Mouse (Mus musculus): Measurements from ENCODE around the gene Gm6993.

The Gm6993 gene

DNA sequence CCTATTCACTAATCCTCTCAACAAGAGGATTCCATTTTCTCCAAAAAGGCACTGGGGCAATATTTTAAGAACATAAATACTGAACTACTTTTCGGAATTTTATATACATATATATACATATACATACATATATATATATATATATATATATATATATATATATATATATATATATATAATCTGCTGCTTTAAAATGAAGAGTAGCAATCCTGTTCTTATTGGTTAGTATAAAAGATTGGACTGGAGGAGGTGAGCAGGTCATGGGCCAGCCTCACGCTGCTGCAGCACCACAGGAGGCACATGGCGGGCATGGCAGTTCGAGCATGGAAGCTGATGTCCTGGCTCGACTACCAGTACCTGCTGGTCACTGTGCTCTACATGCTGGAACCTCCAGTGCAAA, at the start of gene Gm6993:
TSS of gene Gm6993 (plus strand) at position 301 of the 400 bp plus-strand sequence.
- no peak for DNase-seq (ENCODE audit: low spot score)

GRCm38 (mm10) chr12:31191329-31191954, 49.1 kb upstream of the Gm6993 start:
- DNase-seq (ENCODE audit: low spot score) = peak; percentile 58

DNA sequence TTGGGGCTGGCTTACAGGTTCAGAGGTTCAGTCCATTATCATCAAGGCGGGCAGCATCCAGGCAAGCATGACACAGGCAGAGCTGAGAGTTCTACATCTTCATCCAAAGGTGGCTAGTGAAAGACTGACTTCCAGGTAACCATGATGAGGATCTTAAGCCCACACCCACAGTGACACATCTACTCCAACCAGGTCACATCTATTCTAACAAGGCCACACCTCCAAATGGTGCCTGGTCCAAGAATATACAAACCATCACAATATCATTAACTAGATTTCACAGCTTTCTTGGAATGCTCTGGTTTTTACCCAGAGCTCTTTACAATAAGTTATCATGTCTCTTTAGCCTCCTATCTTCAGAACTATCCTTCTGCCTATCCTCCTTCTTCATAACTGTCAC, 38.1 kb upstream of the Gm6993 start:
- no peak for DNase-seq (ENCODE audit: low spot score)

DNA sequence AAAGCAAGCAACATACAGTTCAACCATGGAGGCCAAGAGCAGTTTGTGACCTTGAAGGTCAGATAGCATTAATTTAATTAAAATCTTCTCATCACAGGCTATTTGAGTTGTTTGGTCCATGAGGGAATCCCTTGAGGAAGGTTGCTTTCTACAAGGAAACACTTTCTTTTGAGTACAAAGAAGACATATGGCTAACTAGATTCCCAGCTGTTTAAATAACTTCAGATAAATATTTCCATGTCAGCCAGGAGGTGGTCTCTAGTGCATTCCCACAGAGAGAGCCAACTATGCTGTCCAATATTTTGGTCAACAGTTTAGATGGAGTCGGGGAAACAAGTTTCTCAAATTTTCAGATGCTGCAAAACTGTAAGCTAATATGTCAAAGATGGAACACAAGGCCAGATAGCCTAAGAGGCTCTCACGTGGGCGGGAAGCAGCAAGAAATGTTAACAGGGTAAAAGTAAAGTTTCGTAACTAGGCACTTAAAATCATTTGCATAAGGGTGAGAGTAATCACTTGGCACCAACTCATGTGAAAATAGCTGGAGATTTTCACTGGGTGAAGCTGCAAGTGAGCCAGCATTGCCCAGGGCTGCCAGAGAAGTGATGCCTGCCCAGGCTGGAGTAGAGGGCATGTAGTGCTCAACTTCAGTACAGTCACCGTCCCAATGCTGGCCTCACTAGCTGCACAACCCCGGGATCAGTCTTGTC, 36.7 kb upstream of the Gm6993 start:
- DNase-seq (ENCODE audit: low spot score) = no peak

- no peak for DNase-seq (ENCODE audit: low spot score)
Measured at GRCm38 (mm10) chr12:31204898-31205297, 35.7 kb upstream of the Gm6993 start.

- no peak for DNase-seq (ENCODE audit: low spot score)
Measured at GRCm38 (mm10) chr12:31205983-31206633, 34.5 kb upstream of the Gm6993 start.

- no peak for DNase-seq (ENCODE audit: low spot score)
Measured at GRCm38 (mm10) chr12:31208766-31209165, 31.8 kb upstream of the Gm6993 start.

- no peak for DNase-seq (ENCODE audit: low spot score)
Measured at GRCm38 (mm10) chr12:31209377-31209805, 31.2 kb upstream of the Gm6993 start.

- no peak for DNase-seq (ENCODE audit: low spot score)
Measured at GRCm38 (mm10) chr12:31213556-31213955, 27.0 kb upstream of the Gm6993 start.

- DNase-seq (ENCODE audit: low spot score) = no peak
Measured at GRCm38 (mm10) chr12:31215003-31215402, 25.6 kb upstream of the Gm6993 start.

DNA sequence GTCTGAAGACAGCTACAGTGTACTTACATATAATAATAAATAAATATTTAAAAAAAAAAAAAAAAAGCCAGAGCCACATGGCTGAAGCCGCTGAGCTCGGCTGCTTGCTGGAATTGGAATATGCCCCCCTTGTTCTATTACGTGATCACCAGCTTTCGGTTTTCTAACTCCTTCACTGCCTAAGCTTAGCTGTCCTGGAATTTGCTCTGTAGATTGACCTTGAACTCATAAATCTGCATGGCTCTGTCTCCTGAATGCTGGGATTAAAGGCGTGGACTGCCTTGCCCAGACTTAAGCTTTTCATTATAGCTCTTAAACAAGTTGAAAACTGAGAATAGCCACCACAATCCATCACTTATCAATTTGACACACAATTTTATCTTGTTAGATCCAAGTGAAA, 23.3 kb upstream of the Gm6993 start:
- DNase-seq (ENCODE audit: low spot score) = no peak

- no peak for DNase-seq (ENCODE audit: low spot score)
Measured at GRCm38 (mm10) chr12:31218774-31219173, 21.8 kb upstream of the Gm6993 start.

GRCm38 (mm10) chr12:31221522-31221921, 19.0 kb upstream of the Gm6993 start:
- no peak for DNase-seq (ENCODE audit: low spot score)

GRCm38 (mm10) chr12:31222282-31222681, 18.3 kb upstream of the Gm6993 start:
- DNase-seq (ENCODE audit: low spot score) = no peak

GRCm38 (mm10) chr12:31222741-31223140, 17.8 kb upstream of the Gm6993 start:
- peak; percentile 33 for DNase-seq (ENCODE audit: low spot score)

DNA sequence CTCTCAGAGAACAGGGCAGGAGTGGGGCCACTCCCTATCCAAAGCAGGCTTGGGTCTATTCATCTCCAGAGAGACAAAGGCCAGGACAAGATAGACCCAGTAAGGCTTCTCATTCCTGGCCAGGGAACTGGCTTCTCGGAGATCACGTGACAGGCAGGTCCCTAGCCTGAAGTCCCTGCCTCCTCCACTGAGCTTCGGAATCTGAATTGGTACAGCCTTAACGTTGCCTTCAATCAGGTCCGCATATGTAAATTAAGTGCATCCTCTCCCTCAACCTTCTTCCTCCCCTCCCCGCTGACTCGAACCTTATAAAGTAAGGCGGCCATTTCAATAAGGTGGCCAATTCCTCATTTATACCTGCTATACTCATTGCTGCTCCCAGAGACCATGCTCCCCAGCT, 15.1 kb upstream of the Gm6993 start:
- DNase-seq (ENCODE audit: low spot score) = peak; percentile 13

DNA sequence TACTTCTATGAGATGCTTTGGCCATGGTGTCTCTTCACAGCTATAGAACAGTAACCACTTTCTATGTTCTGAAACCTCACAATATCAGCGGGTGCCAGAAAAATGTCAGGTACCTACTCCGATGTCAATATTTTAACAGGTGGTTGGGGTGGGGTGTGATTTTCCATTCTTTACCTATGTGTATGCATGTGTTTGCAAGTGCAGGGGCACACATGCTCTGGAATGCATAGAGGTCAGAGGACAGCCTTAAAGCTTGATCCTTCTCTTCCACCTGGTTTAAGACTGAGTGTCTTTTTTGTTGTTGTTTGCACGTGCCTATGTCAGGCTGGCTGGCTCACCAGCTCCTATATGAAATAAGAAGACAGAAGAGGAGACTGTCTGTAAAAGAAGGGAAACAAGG, 13.4 kb upstream of the Gm6993 start:
- DNase-seq (ENCODE audit: low spot score) = no peak

DNA sequence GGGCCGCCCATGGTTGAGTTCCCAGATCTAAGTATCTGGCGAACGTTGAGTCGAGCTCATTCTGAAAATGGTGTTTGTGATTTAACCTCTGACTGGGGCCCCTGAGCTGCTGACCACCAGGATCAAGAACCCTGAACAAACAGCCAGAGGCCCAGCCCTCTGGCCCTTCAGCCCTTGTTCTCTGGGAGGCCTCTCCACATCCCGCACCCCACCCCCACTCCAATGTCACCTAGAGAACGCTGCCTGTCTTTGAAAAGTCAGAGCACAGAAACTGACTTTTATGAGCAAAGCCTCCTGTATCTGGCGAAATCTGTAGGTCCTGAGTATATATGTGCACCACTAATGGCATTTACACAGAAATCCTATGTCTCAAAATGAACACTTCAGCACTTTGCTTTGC, 11.7 kb upstream of the Gm6993 start:
- no peak for DNase-seq (ENCODE audit: low spot score)

DNA sequence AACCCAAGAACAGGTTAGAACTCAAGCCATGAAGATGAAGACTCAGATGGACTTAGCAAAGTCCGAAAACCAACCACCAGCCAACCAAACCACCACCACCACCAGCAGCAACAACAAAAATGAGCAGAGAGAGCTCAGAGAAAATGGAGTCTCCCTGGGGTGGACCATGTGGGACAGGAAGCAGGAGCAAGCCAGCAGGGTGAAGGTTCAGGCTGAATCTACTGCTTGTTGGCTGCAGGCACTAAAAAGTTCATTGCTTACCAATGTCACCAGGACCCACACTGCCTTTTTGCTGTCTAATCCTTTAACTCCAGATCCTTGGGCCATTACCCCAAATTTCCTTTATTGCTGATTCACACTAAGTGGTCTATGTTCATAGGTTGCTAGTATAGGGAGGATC, 7.9 kb upstream of the Gm6993 start:
- DNase-seq (ENCODE audit: low spot score) = no peak

- DNase-seq (ENCODE audit: low spot score) = no peak
Measured at GRCm38 (mm10) chr12:31235018-31235417, 5.6 kb upstream of the Gm6993 start.

DNA sequence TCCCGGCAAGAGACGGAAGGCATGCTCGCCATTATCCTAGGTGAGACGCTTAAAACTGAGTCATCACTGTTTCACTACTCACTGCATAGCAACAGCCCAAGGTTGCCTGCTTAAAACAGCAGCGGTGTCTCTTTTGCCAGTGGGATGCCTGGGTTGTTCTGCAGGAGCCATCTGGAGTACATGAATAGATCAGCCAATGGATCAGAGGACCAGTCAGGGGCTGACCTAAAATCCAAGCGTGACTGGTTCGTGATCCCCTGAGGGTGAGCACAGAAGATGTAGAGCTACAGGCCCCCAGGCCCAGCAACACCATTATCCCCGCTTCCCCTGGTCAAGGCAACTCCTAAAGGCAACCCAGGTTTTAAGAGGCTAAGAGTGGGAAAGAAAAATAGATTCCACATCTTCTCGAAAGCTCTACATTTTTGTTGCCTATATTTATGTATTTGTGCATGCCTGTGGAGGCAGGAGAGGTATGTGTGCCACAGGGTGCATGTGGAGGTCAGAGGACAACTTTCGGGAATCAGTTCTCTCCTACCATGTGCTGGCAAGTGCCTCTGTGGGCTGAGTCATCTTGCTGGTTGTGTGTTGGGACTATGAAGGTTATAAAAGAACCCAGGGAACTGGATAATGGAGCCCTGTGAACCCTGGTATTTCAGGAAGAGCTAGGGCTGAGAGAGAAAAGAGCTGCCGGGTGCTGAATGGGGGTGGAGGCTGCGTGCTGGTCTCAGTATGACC, 3.5 kb upstream of the Gm6993 start:
- peak; percentile 26 for DNase-seq (ENCODE audit: low spot score)

DNA sequence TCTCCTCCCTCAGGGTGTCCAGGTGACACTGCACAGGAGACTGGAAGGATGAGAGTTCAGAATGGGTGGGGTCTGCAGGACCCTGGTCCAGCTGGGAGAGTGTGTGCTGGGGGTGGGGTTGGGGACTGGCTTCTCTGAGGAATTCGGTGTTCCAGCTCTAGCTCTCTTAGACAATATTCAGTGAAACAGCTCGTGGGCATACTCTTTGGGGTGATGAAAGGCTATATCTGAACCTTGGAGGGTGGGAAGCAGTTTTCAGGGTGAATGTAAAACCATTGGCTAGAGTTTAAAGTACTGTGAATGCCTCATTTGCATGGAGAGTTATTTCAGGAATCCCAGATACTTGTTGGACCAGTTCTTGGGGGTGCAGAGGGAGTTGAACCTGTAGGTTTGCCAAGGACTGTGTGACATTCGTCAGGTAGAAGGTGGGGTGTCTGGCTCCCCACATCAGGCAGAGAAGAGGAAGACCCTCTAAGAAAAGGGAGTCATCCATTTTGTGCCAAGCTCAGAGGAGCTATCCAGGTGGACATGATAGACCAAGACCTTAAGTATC, 1.5 kb upstream of the Gm6993 start:
- no peak for DNase-seq (ENCODE audit: low spot score)

Data from embryo, embryonic 10 days (tissue).